Mouse (Mus musculus) limb, embryonic 14.5 days (tissue): ENCODE data around the gene Cnnm1. TPM values are rescaled to one million over a fixed set of nuclear protein-coding genes. Genes with fewer than 3 reads are reported as not detected.

Source experiments
- ATAC-seq: fragments of 200-750 bp; cut with Nextera tagmentation; 2 replicates; pipeline ENCODE4 v1.8.0; 2017; ENCODE audit warnings: low read depth, moderate number of reproducible peaks, moderate TSS enrichment; ENCODE audit not compliant: low FRiP score
- DNase-seq: peaks from one replicate; pipeline ENCODE4 v3.0.0-alpha.2; 2015; ENCODE audit warnings: low spot score
- H3K27ac ChIP-seq: fragments of 300-500 bp; sonication (generic); replicated peaks from 2 replicates; pipeline ENCODE4 v1.5.1; 2014; ENCODE audit warnings: low read depth, mild to moderate bottlenecking, low read length, moderate library complexity, mixed read lengths
- H3K27me3 ChIP-seq: fragments of 300-500 bp; sonication (generic); 2 replicates; pipeline ENCODE4 v1.6.1; 2014; ENCODE audit warnings: low read length, mixed read lengths; ENCODE audit not compliant: control insufficient read depth, insufficient read depth
- H3K36me3 ChIP-seq: fragments of 300-500 bp; sonication (generic); 2 replicates; pipeline ENCODE4 v1.6.1; 2014; ENCODE audit warnings: mild to moderate bottlenecking, low read length, moderate library complexity, mixed read lengths; ENCODE audit not compliant: control insufficient read depth, insufficient read depth
- H3K4me1 ChIP-seq: fragments of 300-500 bp; sonication (generic); 2 replicates; pipeline ENCODE4 v1.6.1; 2014; ENCODE audit warnings: antibody characterized with exemption, low read length, mixed read lengths; ENCODE audit not compliant: control insufficient read depth, insufficient read depth
- H3K4me2 ChIP-seq: fragments of 300-500 bp; sonication (generic); replicated peaks from 2 replicates; pipeline ENCODE4 v1.6.1; 2014; ENCODE audit warnings: low read depth, mild to moderate bottlenecking, low read length, moderate library complexity; ENCODE audit not compliant: severe bottlenecking
- H3K4me3 ChIP-seq: fragments of 300-500 bp; sonication (generic); replicated peaks from 2 replicates; pipeline ENCODE4 v1.5.1; 2014; ENCODE audit warnings: low read length
- H3K9ac ChIP-seq: fragments of 300-500 bp; sonication (generic); 2 replicates; pipeline ENCODE4 v1.6.1; 2014; ENCODE audit warnings: mild to moderate bottlenecking, low read depth, low read length, moderate library complexity; ENCODE audit not compliant: severe bottlenecking
- H3K9me3 ChIP-seq: fragments of 300-500 bp; sonication (generic); 2 replicates; pipeline ENCODE4 v1.6.1; 2016; ENCODE audit warnings: low read length; ENCODE audit not compliant: control insufficient read depth
- POLR2A ChIP-seq: fragments of 200-500 bp; IDR thresholded peaks from 2 replicates; pipeline ENCODE4 v1.8.0; 2012; ENCODE audit warnings: inconsistent platforms, mild to moderate bottlenecking, moderate library complexity, borderline replicate concordance; ENCODE audit not compliant: insufficient read depth, insufficient read length; ENCODE audit errors: extremely low read depth
- WGBS: fragments of 180-500 bp; shearing (Covaris S2); extraction: QIAGEN DNeasy Blood & Tissue Kit; methylation state at CpG from one replicate; pipeline ENCODE4 v1.1.7; 2014; 5-methylcytosine and 5-hydroxymethylcytosine counted together
- polyA plus RNA-seq, 2 experiments: library from polyadenylated mRNA; depleted of rRNA in 1 of 2; stranded (reverse) in 1 of 2; unstranded in 1 of 2; fragments of >200 nt; fragmentation: Nextera tagmentation in 1 of 2; extraction: Ambion mirVana in 1 of 2; gene quantifications; 2 replicates each; pipeline versions ENCODE4 v1.2.1 to v1.2.3; 2012 to 2014

The Cnnm1 gene
- polyA plus RNA-seq, 2 experiments, result 1.3 to 3.3 TPM

DNA sequence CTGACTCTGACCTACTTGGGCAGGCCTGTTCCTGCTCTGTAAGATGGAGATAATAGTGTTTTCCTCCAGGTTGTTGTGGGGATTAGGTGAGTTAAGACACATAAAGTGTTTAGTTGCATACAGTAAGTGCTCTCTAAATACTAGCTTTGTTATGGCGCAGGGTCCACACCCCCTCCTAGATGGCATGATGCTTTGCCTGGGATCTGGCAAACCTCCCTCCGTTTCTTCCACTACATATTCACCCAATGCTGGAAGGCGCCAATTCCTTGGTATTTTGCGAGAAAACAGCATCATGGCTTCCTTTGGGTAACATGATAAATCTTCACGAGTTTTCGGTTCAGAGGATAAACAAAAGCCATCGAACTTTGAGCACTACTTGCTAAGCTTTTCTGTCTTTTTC is 85.3 kb downstream of the Cnnm1 start:
- ATAC-seq, result no peak
- 81% methylated on average over 7 of the region's 7 CpGs for WGBS
- DNase-seq, result no peak

DNA sequence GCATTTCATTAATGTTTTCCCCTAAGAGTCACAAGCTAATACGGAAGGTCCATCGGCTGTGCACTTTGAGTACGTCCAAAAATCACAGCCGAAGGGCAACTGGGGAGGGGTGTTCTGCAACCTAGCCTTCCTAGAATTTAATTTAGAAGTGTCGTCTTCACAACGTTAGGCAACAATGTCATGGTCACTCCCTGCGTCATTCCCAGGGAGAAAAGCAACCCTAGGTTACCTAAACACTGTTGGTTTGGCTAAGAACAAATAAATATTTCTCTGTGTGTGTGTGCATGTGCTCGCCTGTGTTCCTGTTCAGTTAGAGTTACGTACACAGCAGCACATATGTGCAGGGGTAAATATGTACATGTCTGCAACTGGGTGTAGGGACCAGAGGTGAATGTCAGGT is 85.8 kb downstream of the Cnnm1 start:
- no peak for ATAC-seq
- Histone ChIP-seq H3K4me3 (no peak overlapping the region), H3K27ac (no peak overlapping the region), H3K36me3 (no peaks in the 10 kb centered on the region), H3K4me1 (peaks cover 15% of the 10 kb centered on the region), H3K9ac (no peak overlapping the region), H3K4me2 (no peak overlapping the region), H3K27me3 (no peaks in the 10 kb centered on the region), H3K9me3 (no peaks in the 10 kb centered on the region)
- 87% methylated on average over 9 of the region's 9 CpGs for WGBS
- no peak for DNase-seq
- TF ChIP-seq POLR2A, result no peak

More for the DNA sequence above, 85.3 kb downstream of the Cnnm1 start:
- Histone ChIP-seq H3K4me1 (peaks cover 15% of the 10 kb centered on the region), H3K9me3 (no peaks in the 10 kb centered on the region), H3K9ac (no peak overlapping the region), H3K36me3 (no peaks in the 10 kb centered on the region), H3K4me2 (peak overlapping the region; percentile 93; the same call in 1 of the 2 replicates), H3K27me3 (no peaks in the 10 kb centered on the region), H3K4me3 (no peak overlapping the region), H3K27ac (no peak overlapping the region)
- no peak for TF ChIP-seq POLR2A

DNA sequence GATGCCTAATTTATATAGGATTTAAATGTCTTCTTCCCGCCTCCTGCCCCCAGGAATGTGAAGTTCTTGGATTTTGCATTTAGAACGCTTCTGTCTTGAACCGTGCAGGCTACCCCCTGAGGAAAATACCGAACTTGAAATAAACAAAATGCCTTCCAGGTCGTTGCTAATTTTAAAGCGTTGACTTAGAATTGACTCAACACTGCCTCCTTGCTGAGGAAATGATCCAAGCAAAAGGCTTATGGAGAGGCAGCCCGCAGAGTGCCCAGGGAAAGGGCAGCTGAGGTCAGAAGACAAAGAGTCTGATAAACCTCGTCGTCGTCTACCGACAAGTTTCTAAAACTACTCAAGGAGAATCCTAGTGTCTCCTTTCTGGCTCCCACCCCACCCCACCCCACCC is 86.9 kb downstream of the Cnnm1 start:
- DNase-seq, result no peak

DNA sequence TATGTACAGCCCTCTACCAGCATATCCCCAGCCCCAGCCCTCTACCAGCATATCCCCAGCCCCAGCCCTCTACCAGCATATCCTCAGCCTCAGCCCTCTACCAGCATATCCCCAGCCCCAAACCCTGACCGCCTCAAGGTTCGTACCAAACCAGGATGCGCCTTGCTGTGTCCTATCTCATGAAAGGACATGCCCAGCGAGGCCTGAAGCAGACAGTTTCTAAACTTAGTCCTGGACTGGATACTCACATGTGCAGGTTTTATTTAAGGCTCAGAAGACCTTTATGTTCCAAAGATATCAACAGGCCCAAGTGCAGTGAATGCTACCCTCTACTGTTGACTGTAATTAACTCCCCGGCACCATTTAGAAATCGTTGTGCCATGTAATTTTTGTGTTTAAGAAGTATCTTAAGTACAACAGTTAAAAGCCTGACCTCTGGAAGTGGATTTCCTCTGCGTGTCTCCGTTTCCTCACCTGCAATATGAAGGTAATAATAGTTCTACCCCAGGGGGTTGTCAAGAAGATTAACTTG is 87.9 kb downstream of the Cnnm1 start:
- Histone ChIP-seq H3K36me3 (no peaks in the 10 kb centered on the region), H3K9ac (no peak overlapping the region), H3K9me3 (no peaks in the 10 kb centered on the region), H3K4me1 (peaks cover 15% of the 10 kb centered on the region), H3K27ac (no peak overlapping the region), H3K4me2 (no peak overlapping the region), H3K27me3 (no peaks in the 10 kb centered on the region), H3K4me3 (no peak overlapping the region)
- WGBS, result 82% methylated on average over 8 of the region's 8 CpGs
- no peak for TF ChIP-seq POLR2A
- no peak for ATAC-seq
- DNase-seq, result no peak

More for the DNA sequence above, 86.9 kb downstream of the Cnnm1 start:
- 16% methylated on average over 11 of the region's 11 CpGs for WGBS
- Histone ChIP-seq H3K9ac (no peak overlapping the region), H3K9me3 (no peaks in the 10 kb centered on the region), H3K27me3 (no peaks in the 10 kb centered on the region), H3K4me3 (no peak overlapping the region), H3K36me3 (no peaks in the 10 kb centered on the region), H3K4me1 (peaks cover 15% of the 10 kb centered on the region), H3K4me2 (no peak overlapping the region), H3K27ac (no peak overlapping the region)
- ATAC-seq, result no peak
- no peak for TF ChIP-seq POLR2A

DNA sequence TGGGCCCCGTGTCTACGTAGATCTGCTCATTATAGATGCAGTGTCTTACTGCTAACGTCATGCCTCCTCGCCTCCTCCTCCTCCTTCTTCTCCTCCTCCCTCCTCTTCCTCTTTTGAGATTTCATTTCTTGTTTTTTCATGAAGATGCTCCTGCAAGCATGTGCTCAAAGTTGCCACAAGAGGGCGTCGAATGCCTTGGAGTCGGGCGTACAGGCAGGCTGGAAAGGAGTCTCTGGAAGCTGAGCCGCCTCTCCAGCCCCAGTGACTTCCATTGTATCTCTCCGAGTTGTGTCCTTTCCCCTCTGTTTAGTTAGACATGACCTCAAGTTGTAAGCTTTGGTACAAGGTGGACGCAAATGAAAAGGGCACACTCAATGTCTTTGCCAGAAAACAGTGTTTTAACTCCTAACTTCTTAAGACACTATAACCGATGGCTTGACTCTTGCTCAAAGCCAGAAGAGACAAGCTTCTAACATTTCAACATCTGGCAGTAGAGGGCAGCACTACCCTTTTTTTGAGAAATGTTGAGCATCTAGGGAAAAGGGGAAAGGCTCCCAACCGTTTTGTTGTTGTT is 90.0 kb downstream of the Cnnm1 start:
- peak; percentile 87 for DNase-seq
- Histone ChIP-seq H3K4me1 (peaks cover 3% of the 10 kb centered on the region; the same call in 1 of the 2 replicates), H3K4me2 (peak overlapping the region; percentile 47), H3K9me3 (no peaks in the 10 kb centered on the region), H3K36me3 (no peaks in the 10 kb centered on the region), H3K27me3 (no peaks in the 10 kb centered on the region), H3K27ac (no peak overlapping the region), H3K4me3 (peak overlapping the region; percentile 24), H3K9ac (no peak overlapping the region)
- ATAC-seq, result peak; percentile 79
- 4% methylated on average over 13 of the region's 13 CpGs for WGBS
- TF ChIP-seq POLR2A, result no peak

DNA sequence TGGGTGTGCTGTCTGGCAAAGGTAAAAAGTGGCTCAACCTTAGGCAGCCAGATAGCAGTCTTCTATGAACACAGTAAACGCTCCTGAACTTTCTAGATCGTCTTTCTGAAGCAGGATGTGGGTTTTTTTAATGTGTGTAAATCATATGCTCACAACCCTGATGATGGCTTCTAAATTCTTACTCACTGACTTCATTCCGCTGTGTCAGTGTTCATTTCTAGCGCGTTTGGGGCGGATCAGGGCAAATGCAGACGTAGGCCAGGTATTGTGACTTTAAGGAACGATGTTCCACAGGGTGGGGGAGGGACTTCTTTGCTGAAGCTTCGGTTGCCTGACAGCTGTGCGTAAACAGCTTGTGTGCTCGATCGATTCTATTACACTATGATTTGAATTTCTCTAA is 90.7 kb downstream of the Cnnm1 start:
- 32% methylated on average over 12 of the region's 12 CpGs for WGBS
- Histone ChIP-seq H3K4me3 (no peak overlapping the region), H3K4me2 (no peak overlapping the region), H3K9me3 (no peaks in the 10 kb centered on the region), H3K4me1 (no peaks in the 10 kb centered on the region), H3K27ac (no peak overlapping the region), H3K27me3 (no peaks in the 10 kb centered on the region), H3K9ac (no peak overlapping the region), H3K36me3 (no peaks in the 10 kb centered on the region)
- no peak for DNase-seq
- TF ChIP-seq POLR2A, result no peak
- ATAC-seq, result no peak
